Mouse (Mus musculus) MEL (cell line): ENCODE data around the gene Robo1.

Experiments used
- CTCF ChIP-seq, 3 experiments: IDR thresholded peaks in 2 of 3; conservative IDR thresholded peaks in 1 of 3; 2 replicates each; pipeline ENCODE4 v1.5.1; 2011 to 2012; ENCODE audit warnings: low read length in 3 of 3, low read depth in 2 of 3, mild to moderate bottlenecking in 2 of 3, improper control_type of control experiment in 1 of 3, inconsistent platforms in 1 of 3, mixed read lengths in 1 of 3, moderate library complexity in 1 of 3; ENCODE audit not compliant: control insufficient read depth in 1 of 3, insufficient read depth in 1 of 3, poor library complexity in 1 of 3, severe bottlenecking in 1 of 3
- MAFK ChIP-seq: IDR thresholded peaks from 2 replicates; pipeline ENCODE4 v1.6.1; 2011; ENCODE audit warnings: low read depth, mild to moderate bottlenecking, low read length, improper control_type of control experiment, borderline replicate concordance
- MAX ChIP-seq: IDR thresholded peaks from 2 replicates; pipeline ENCODE4 v1.6.1; 2011; ENCODE audit warnings: low read length, improper control_type of control experiment
- NELFE ChIP-seq: IDR thresholded peaks from 2 replicates; pipeline ENCODE4 v1.6.1; 2011; ENCODE audit warnings: low read depth, low read length, improper control_type of control experiment
- POLR2A ChIP-seq, 2 experiments: IDR thresholded peaks; 2 replicates each; pipeline ENCODE4 v1.6.1; 2011 to 2012; ENCODE audit warnings: low read length in 2 of 2, mild to moderate bottlenecking in 2 of 2, control low read depth in 1 of 2, improper control_type of control experiment in 1 of 2, low read depth in 1 of 2, moderate library complexity in 1 of 2; ENCODE audit not compliant: control insufficient read depth in 1 of 2, insufficient read depth in 1 of 2, poor library complexity in 1 of 2
- POLR2AphosphoS2 ChIP-seq: IDR thresholded peaks from 2 replicates; pipeline ENCODE4 v1.6.1; 2011; ENCODE audit warnings: low read length, improper control_type of control experiment
- RCOR1 ChIP-seq: IDR thresholded peaks from 2 replicates; pipeline ENCODE4 v1.6.1; 2012; ENCODE audit warnings: low read depth, mild to moderate bottlenecking, inconsistent platforms, low read length, improper control_type of control experiment
- SMC3 ChIP-seq: IDR thresholded peaks from 2 replicates; pipeline ENCODE4 v1.6.1; 2011; ENCODE audit warnings: low read depth, low read length, improper control_type of control experiment
- ZNF384 ChIP-seq: IDR thresholded peaks from 2 replicates; pipeline ENCODE4 v1.6.1; 2012; ENCODE audit warnings: low read depth, mild to moderate bottlenecking, inconsistent platforms, low read length, improper control_type of control experiment

DNA sequence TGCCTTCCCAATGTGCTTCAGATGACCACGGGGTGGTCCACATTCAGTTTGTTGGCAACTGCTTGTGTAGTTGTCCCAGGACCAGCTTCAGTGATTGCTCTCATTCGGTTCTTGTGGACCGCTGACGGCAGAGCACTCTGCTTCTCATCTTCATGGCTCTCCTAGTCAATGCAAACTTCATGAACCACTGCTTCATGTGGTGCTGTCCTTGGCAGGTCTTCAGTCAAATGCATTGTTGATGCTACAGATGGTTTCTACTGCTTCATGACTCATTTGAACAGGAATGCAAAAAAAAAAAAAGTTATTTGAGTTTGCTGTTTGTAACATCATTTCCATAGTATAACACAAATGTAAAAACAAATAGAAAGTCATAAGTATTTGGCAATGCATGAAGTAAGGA lies 636.3 kb downstream of the Robo1 start:
- TF ChIP-seq MAX (no peak), POLR2AphosphoS2 (no peak), CTCF (IDR thresholded peaks at IDR 0.05 in 2 of 3, conservative IDR thresholded peaks at IDR 0.05 in 1 of 3; ENCODE audit: control insufficient read depth in 1 of 3, insufficient read depth in 1 of 3, low read depth in 2 of 3, low read length in 3 of 3, poor library complexity in 1 of 3, severe bottlenecking in 1 of 3) (no peak), NELFE (no peak), RCOR1 (no peak), MAFK (no peak), ZNF384 (no peak), POLR2A (IDR thresholded peaks at IDR 0.05; ENCODE audit: control insufficient read depth in 1 of 2, insufficient read depth in 1 of 2, low read depth in 1 of 2, low read length in 2 of 2, poor library complexity in 1 of 2) (no peak), SMC3 (no peak)
